Mouse (Mus musculus) neural tube, embryonic 11.5 days (tissue): ENCODE measurements around the gene Pdlim4. TPM values are rescaled to one million over a fixed set of nuclear protein-coding genes. Genes with fewer than 3 reads are reported as not detected.

ENCODE experiments used
- ATAC-seq: fragments of 200-750 bp; cut with Nextera tagmentation; 2 replicates; pipeline ENCODE4 v1.8.0; 2017; ENCODE audit warnings: moderate number of reproducible peaks, mild to moderate bottlenecking, moderate TSS enrichment, moderate library complexity; ENCODE audit not compliant: insufficient read depth, low FRiP score, low TSS enrichment
- DNase-seq: peaks from one replicate; pipeline ENCODE4 v3.0.0-alpha.2; 2015; ENCODE audit warnings: low spot score
- H3K27ac ChIP-seq: fragments of 300-500 bp; sonication (generic); 2 replicates; pipeline ENCODE4 v1.5.1; 2014; ENCODE audit warnings: low read depth, mild to moderate bottlenecking, low read length
- H3K27me3 ChIP-seq: fragments of 300-500 bp; sonication (generic); 2 replicates; pipeline ENCODE4 v1.6.1; 2014; ENCODE audit warnings: mild to moderate bottlenecking, low read length, mixed read lengths; ENCODE audit not compliant: control insufficient read depth, insufficient read depth
- H3K36me3 ChIP-seq: fragments of 300-500 bp; sonication (generic); 2 replicates; pipeline ENCODE4 v1.6.1; 2014; ENCODE audit warnings: mild to moderate bottlenecking, low read length, moderate library complexity, mixed read lengths; ENCODE audit not compliant: control insufficient read depth, insufficient read depth
- H3K4me1 ChIP-seq: fragments of 300-500 bp; sonication (generic); 2 replicates; pipeline ENCODE4 v1.6.1; 2014; ENCODE audit warnings: low read length, mixed read lengths; ENCODE audit not compliant: control insufficient read depth, insufficient read depth
- H3K4me2 ChIP-seq: fragments of 300-500 bp; sonication (generic); 2 replicates; pipeline ENCODE4 v1.6.1; 2014; ENCODE audit warnings: low read depth, mild to moderate bottlenecking, moderate library complexity
- H3K4me3 ChIP-seq: fragments of 300-500 bp; sonication (generic); 2 replicates; pipeline ENCODE4 v1.5.1; 2014; ENCODE audit warnings: low read depth, low read length
- H3K9ac ChIP-seq: fragments of 300-500 bp; sonication (generic); 2 replicates; pipeline ENCODE4 v1.6.1; 2014; ENCODE audit warnings: mild to moderate bottlenecking, low read length
- H3K9me3 ChIP-seq: fragments of 300-500 bp; sonication (generic); 2 replicates; pipeline ENCODE4 v1.6.1; 2016; ENCODE audit warnings: low read length; ENCODE audit not compliant: control insufficient read depth
- WGBS: fragments of 180-500 bp; shearing (Covaris S2); extraction: QIAGEN DNeasy Blood & Tissue Kit; methylation state at CpG from one replicate; pipeline ENCODE4 v1.1.7; 2014; 5-methylcytosine and 5-hydroxymethylcytosine counted together
- polyA plus RNA-seq: library from polyadenylated mRNA; unstranded; fragments of >200 nt; fragmentation: Nextera tagmentation; extraction: Ambion mirVana; gene quantifications from 2 replicates; pipeline ENCODE4 v1.2.1, GENCODE M21; 2014

The Pdlim4 gene
- polyA plus RNA-seq, 1 experiment from 2014 or later: 59.7 TPM

DNA sequence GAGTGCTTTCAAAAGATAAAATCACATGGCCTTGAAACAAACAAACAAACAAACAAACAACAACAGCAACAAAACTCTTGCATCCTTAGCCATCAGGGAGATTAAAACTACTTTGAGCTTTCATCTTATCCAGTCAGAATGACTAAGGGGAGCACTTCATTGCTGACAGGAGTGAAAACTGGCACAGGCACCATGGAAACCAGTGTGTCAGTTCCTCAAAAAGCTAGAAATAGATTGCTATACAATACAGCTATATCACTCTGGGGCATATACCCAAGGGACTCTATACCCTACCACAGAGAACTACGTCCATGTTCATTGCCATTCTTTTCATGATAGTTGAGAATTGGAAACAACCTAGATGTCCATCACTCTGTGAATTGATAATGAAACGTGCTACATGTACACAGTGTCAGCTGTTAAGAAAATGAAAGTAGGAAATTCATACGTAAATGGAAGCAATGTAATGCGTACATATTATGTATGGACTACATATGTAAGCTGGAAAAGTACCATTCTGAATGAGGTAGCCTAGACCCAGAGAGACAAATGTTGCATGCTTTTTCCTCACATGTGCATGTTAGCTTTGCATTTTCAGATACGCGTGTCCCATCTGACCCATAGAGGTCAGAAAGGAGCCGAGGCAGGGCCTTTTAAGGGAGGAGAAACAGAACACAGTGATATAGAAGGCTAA is 19.6 kb upstream of the Pdlim4 start:
- ATAC-seq (no peak), DNase-seq (no peak)
- no peaks in the 10 kb centered on the region for H3K36me3 ChIP-seq
- H3K4me3 ChIP-seq: no peak overlapping the region
- no peak overlapping the region for H3K4me2 ChIP-seq
- H3K27me3 ChIP-seq: no peaks in the 10 kb centered on the region
- no peaks in the 10 kb centered on the region for H3K4me1 ChIP-seq
- no peak overlapping the region for H3K9ac ChIP-seq
- WGBS: 83% methylated on average over 7 of the region's 7 CpGs
- no peak overlapping the region for H3K27ac ChIP-seq
- no peaks in the 10 kb centered on the region for H3K9me3 ChIP-seq

DNA sequence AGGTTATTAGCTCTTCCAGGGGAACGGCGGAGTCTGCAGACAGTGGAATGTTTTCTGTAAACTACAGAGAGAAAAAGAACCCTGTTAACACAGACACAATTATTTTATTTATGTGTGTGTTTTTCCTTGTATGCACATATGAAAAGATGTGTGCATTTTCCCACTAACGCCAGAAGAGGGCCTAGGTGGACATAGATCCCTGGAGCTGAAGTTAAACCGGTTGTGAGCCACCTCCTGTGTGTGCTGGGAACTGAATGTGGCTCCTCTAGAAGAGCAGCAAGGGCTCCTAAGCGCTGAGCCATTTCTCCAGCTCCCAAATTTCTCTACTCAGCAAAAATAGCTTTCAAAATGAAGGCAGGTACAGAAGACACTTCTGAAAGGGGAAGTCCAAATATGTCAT is 17.0 kb upstream of the Pdlim4 start:
- Histone ChIP-seq H3K4me1 (no peaks in the 10 kb centered on the region), H3K27me3 (no peaks in the 10 kb centered on the region), H3K36me3 (no peaks in the 10 kb centered on the region), H3K4me2 (no peak overlapping the region), H3K9me3 (no peaks in the 10 kb centered on the region), H3K9ac (no peak overlapping the region), H3K27ac (no peak overlapping the region), H3K4me3 (no peak overlapping the region)
- no peak for ATAC-seq
- 61% methylated on average over 5 of the region's 5 CpGs for WGBS
- DNase-seq: no peak

GRCm38 (mm10) chr11:54084976-54085375 is 16.2 kb upstream of the Pdlim4 start:
- Histone ChIP-seq H3K27ac (no peak overlapping the region), H3K4me3 (no peak overlapping the region), H3K4me1 (no peaks in the 10 kb centered on the region), H3K9ac (no peak overlapping the region), H3K36me3 (no peaks in the 10 kb centered on the region), H3K9me3 (no peaks in the 10 kb centered on the region), H3K4me2 (no peak overlapping the region), H3K27me3 (no peaks in the 10 kb centered on the region)
- no peak for DNase-seq
- ATAC-seq: no peak
- WGBS: 100% methylated on average over 1 of the region's 1 CpGs

DNA sequence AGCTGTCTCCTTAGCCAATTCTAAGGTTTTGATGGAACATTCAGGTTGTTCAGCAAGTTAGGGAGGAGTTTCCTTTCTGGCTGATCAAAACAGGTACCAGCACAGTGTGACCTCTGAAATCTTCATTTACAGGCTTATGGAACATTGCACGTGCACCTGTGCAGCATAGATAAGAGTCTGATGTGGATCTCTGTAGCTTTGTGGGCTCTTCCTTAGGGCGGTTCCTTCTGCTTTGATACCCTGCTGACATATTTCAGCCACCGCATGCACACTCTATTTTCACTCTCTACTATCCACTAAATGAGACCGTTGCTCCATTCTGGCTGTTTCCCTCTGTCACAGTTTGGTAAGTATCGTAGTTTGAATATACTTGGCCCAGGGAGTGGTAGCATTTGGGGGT is 13.9 kb upstream of the Pdlim4 start:
- DNase-seq: no peak
- H3K4me1 ChIP-seq: no peaks in the 10 kb centered on the region
- H3K27me3 ChIP-seq: no peaks in the 10 kb centered on the region
- no peak overlapping the region for H3K27ac ChIP-seq
- no peak overlapping the region for H3K4me3 ChIP-seq
- H3K9me3 ChIP-seq: no peaks in the 10 kb centered on the region
- WGBS: 96% methylated on average over 5 of the region's 5 CpGs
- no peaks in the 10 kb centered on the region for H3K36me3 ChIP-seq
- no peak for ATAC-seq
- H3K4me2 ChIP-seq: no peak overlapping the region
- H3K9ac ChIP-seq: no peak overlapping the region

DNA sequence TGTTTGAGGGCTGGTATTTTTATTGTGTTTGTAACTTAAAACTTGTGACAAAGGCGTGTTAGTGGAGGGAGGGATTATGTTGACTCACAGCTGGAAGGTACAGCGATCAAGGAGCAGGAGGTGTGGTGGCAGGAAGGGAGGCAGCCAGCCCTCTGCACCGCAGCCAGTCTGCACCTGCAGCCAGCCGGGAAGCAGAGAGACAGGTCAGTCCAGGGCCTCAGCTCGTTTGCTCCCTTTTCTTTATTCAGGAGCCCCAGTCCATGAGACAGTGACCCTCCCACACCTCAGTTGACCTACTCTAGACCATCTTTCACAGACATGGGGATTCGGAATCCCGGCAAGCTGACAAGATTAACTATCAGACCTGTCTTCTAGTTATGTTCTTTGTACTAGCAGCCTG is 11.6 kb upstream of the Pdlim4 start:
- ATAC-seq: no peak
- H3K27me3 ChIP-seq: no peaks in the 10 kb centered on the region
- H3K9ac ChIP-seq: no peak overlapping the region
- H3K4me1 ChIP-seq: no peaks in the 10 kb centered on the region
- 33% methylated on average over 7 of the region's 7 CpGs for WGBS
- no peak overlapping the region for H3K4me3 ChIP-seq
- H3K36me3 ChIP-seq: no peaks in the 10 kb centered on the region
- no peak for DNase-seq
- H3K9me3 ChIP-seq: no peaks in the 10 kb centered on the region
- no peak overlapping the region for H3K27ac ChIP-seq
- H3K4me2 ChIP-seq: no peak overlapping the region

DNA sequence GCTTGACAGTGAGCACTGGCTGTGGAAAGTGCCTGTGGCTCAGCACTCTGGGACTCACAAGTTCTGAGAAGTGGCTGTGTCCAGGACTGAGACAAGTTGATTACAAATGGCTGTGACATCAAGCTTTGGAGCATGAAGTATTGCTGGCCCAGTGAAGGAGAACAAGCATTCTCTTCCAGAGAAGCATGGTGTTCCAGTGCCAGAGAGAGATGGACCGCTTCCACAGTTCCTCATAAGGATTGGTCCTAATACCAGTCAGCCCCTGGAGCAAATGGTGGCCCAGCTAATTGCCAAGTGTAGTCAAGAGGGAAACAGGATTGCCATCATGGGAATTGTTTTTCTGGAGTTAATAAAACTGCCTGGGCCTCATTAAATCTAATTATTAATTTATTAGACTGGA is 7.3 kb upstream of the Pdlim4 start:
- no peak for ATAC-seq
- Histone ChIP-seq H3K27ac (no peak overlapping the region), H3K27me3 (no peaks in the 10 kb centered on the region), H3K4me1 (no peaks in the 10 kb centered on the region), H3K4me3 (no peak overlapping the region), H3K36me3 (no peaks in the 10 kb centered on the region), H3K9ac (no peak overlapping the region), H3K9me3 (no peaks in the 10 kb centered on the region; the same call in 1 of the 2 replicates), H3K4me2 (no peak overlapping the region)
- WGBS: 97% methylated on average over 1 of the region's 1 CpGs
- no peak for DNase-seq

GRCm38 (mm10) chr11:54075353-54075752 is 6.5 kb upstream of the Pdlim4 start:
- 66% methylated on average over 6 of the region's 6 CpGs for WGBS
- Histone ChIP-seq H3K4me1 (no peaks in the 10 kb centered on the region), H3K27ac (no peak overlapping the region), H3K9me3 (no peaks in the 10 kb centered on the region; the same call in 1 of the 2 replicates), H3K36me3 (no peaks in the 10 kb centered on the region), H3K4me3 (no peak overlapping the region), H3K27me3 (no peaks in the 10 kb centered on the region), H3K4me2 (no peak overlapping the region), H3K9ac (no peak overlapping the region)
- DNase-seq: no peak
- no peak for ATAC-seq

- Histone ChIP-seq H3K9ac (no peak overlapping the region), H3K27ac (no peak overlapping the region), H3K4me3 (no peak overlapping the region), H3K9me3 (no peaks in the 10 kb centered on the region; the same call in 1 of the 2 replicates), H3K4me1 (no peaks in the 10 kb centered on the region), H3K4me2 (no peak overlapping the region), H3K27me3 (no peaks in the 10 kb centered on the region), H3K36me3 (no peaks in the 10 kb centered on the region)
- 39% methylated on average over 4 of the region's 4 CpGs for WGBS
- no peak for DNase-seq
- no peak for ATAC-seq
Measured at GRCm38 (mm10) chr11:54073291-54073690, 4.5 kb upstream of the Pdlim4 start.

- H3K4me2 ChIP-seq: no peak overlapping the region
- ATAC-seq: no peak
- no peak for DNase-seq
- peaks cover 7% of the 10 kb centered on the region; the same call in 1 of the 2 replicates for H3K4me1 ChIP-seq
- H3K27ac ChIP-seq: no peak overlapping the region
- H3K9me3 ChIP-seq: no peaks in the 10 kb centered on the region; the same call in 1 of the 2 replicates
- H3K27me3 ChIP-seq: no peaks in the 10 kb centered on the region
- 84% methylated on average over 5 of the region's 5 CpGs for WGBS
- no peak overlapping the region for H3K9ac ChIP-seq
- no peak overlapping the region for H3K4me3 ChIP-seq
- no peaks in the 10 kb centered on the region for H3K36me3 ChIP-seq
Measured at GRCm38 (mm10) chr11:54071726-54072445, 3.1 kb upstream of the Pdlim4 start.
